Mouse (Mus musculus) gastrocnemius, postnatal 4 days (tissue): ENCODE measurements at regions not wholly inside any gene's neighbourhood (a gene's known extent, or its start where the extent isn't known, plus 50 kb on each side); places are given as distances from the start of the nearest gene placed in this dataset.

ENCODE experiments used
- DNase-seq, 2 experiments: peaks; one replicate each; pipeline ENCODE4 v3.0.0; 2021 to 2022; ENCODE audit warnings: low spot score in 2 of 2, mixed read lengths in 2 of 2

GRCm38 (mm10) chr9:100266528-100267387 lies 219.8 kb downstream of the Il20rb start:
- DNase-seq: no peak

GRCm38 (mm10) chr9:100252409-100252808 lies 234.2 kb downstream of the Il20rb start:
- DNase-seq: no peak
